11 mouse cellular contexts compared by ENCODE assay signal in genomic region chr14:25539493-25540116, GRCm38 (mm10).
DNase-seq lines count a peak whose midpoint lies in the region; ATAC-seq and TF ChIP-seq lines count a peak whose summit lies in the region.
"Had no signal": no experiment of that assay in that cellular context is flagged by ENCODE, and none has a peak within 500 bp of the region (broad histone marks: within the 10 kb centered on the region; RNA-seq: fewer than 3 reads in every experiment).

No protein-coding gene starts in this region.

- no peak overlapping the region for H3K4me3 ChIP-seq in gastrocnemius, adult 2 months
- no peak overlapping the region for H3K4me3 ChIP-seq in left cerebral cortex, adult 2 months
- H3K4me3 ChIP-seq in midbrain, embryonic 16.5 days (ENCODE audit: low read depth, low read length), result no peak overlapping the region
- H3K4me3 ChIP-seq in midbrain, embryonic 15.5 days, result no peak overlapping the region
- no peak overlapping the region for H3K4me3 ChIP-seq in midbrain, postnatal 0 days (ENCODE audit: low read depth, low read length)
- H3K4me3 ChIP-seq: stomach, embryonic 15.5 days had no signal

- 81% methylated on average over 10 of the region's 10 CpGs for WGBS in midbrain, embryonic 16.5 days
- WGBS in midbrain, embryonic 15.5 days, result 78% methylated on average over 10 of the region's 10 CpGs
- WGBS in midbrain, postnatal 0 days, result 78% methylated on average over 10 of the region's 10 CpGs

- peak; percentile 18; the same call in 1 of the 2 replicates for TF ChIP-seq CTCF in gastrocnemius, adult 2 months (IDR thresholded peaks at IDR 0.05)
- peak; percentile 10; the same call in 1 of the 2 replicates for TF ChIP-seq CTCF in left cerebral cortex, adult 2 months (IDR thresholded peaks at IDR 0.05)
- TF ChIP-seq CTCF in midbrain, postnatal 0 days (IDR thresholded peaks at IDR 0.05), result peak; percentile 43

- no peaks in the 10 kb centered on the region for H3K27me3 ChIP-seq in midbrain, embryonic 16.5 days (ENCODE audit: control insufficient read depth, insufficient read depth, low read depth, low read length)
- no peaks in the 10 kb centered on the region for H3K27me3 ChIP-seq in midbrain, embryonic 15.5 days (replicated peaks)
- H3K27me3 ChIP-seq in midbrain, postnatal 0 days (ENCODE audit: insufficient read depth, low read length), result no peaks in the 10 kb centered on the region
- H3K27me3 ChIP-seq: stomach, embryonic 15.5 days had no signal

- H3K4me1 ChIP-seq in midbrain, embryonic 16.5 days (ENCODE audit: control insufficient read depth, insufficient read depth, low read length), result peaks cover 8% of the 10 kb centered on the region
- peaks cover 14% of the 10 kb centered on the region; the same call in 1 of the 2 replicates for H3K4me1 ChIP-seq in midbrain, embryonic 15.5 days
- H3K4me1 ChIP-seq in midbrain, postnatal 0 days (ENCODE audit: insufficient read depth, low read length), result no peaks in the 10 kb centered on the region

- H3K4me2 ChIP-seq in midbrain, embryonic 16.5 days (ENCODE audit: low read length), result no peak overlapping the region
- H3K4me2 ChIP-seq in midbrain, embryonic 15.5 days, result no peak overlapping the region
- no peak overlapping the region for H3K4me2 ChIP-seq in midbrain, postnatal 0 days (ENCODE audit: low read depth, low read length, poor library complexity, severe bottlenecking)
- H3K4me2 ChIP-seq: stomach, embryonic 15.5 days had no signal

- no peak overlapping the region for H3K9ac ChIP-seq in midbrain, embryonic 16.5 days (ENCODE audit: low read depth, low read length)
- no peak overlapping the region for H3K9ac ChIP-seq in midbrain, embryonic 15.5 days
- H3K9ac ChIP-seq in midbrain, postnatal 0 days (replicated peaks; ENCODE audit: low read length, poor library complexity, severe bottlenecking), result no peak overlapping the region
- H3K9ac ChIP-seq: stomach, embryonic 15.5 days had no signal

- H3K36me3 ChIP-seq in midbrain, embryonic 16.5 days (ENCODE audit: control insufficient read depth, insufficient read depth, low read length), result no peaks in the 10 kb centered on the region
- H3K36me3 ChIP-seq in midbrain, embryonic 15.5 days (replicated peaks), result no peaks in the 10 kb centered on the region
- H3K36me3 ChIP-seq in midbrain, postnatal 0 days (ENCODE audit: insufficient read depth, low read length), result peaks cover 14% of the 10 kb centered on the region

- H3K9me3 ChIP-seq in midbrain, embryonic 16.5 days (replicated peaks; ENCODE audit: control insufficient read depth, low read length, poor library complexity, severe bottlenecking), result no peaks in the 10 kb centered on the region
- no peaks in the 10 kb centered on the region for H3K9me3 ChIP-seq in midbrain, embryonic 15.5 days
- no peaks in the 10 kb centered on the region for H3K9me3 ChIP-seq in midbrain, postnatal 0 days (ENCODE audit: low read length)
- H3K9me3 ChIP-seq: stomach, embryonic 15.5 days had no signal

- no peak for DNase-seq in gastrocnemius, adult 2 months
- DNase-seq in gastrocnemius, adult 18-20 months (ENCODE audit: low spot score), result no peak
- DNase-seq in left cerebral cortex, adult 2 months (ENCODE audit: extremely low spot score in 1 of 2, low spot score in 2 of 2), result no peak
- no peak for DNase-seq in left cerebral cortex, adult 8-10 months (ENCODE audit: low spot score in 2 of 2)
- no peak for DNase-seq in midbrain, postnatal 0 days (ENCODE audit: low spot score)
- DNase-seq: cerebellum, adult 9-10 months; right cerebral cortex, postnatal 4 days; thymus, postnatal 4 days had no signal

- H3K27ac ChIP-seq in gastrocnemius, adult 2 months, result peak overlapping the region; percentile 61; the same call in 1 of the 2 replicates
- no peak overlapping the region for H3K27ac ChIP-seq in left cerebral cortex, adult 2 months
- H3K27ac ChIP-seq in midbrain, embryonic 16.5 days (ENCODE audit: low read length), result peak overlapping the region; percentile 19; the same call in 1 of the 2 replicates
- H3K27ac ChIP-seq in midbrain, embryonic 15.5 days, result no peak overlapping the region
- no peak overlapping the region for H3K27ac ChIP-seq in midbrain, postnatal 0 days (ENCODE audit: low read depth, low read length)
- H3K27ac ChIP-seq: stomach, embryonic 15.5 days had no signal

- ATAC-seq in midbrain, embryonic 16.5 days, result no peak
- no peak for ATAC-seq in midbrain, embryonic 15.5 days (replicated peaks)
- 0 out of 2 replicates have a peak, but pooled peaks have one; percentile 36 for ATAC-seq in midbrain, postnatal 0 days (ENCODE audit: low FRiP score)

- intact Hi-C loops in gastrocnemius, adult 2 months (cut with DNase I), result no loop called here
- intact Hi-C loops in left cerebral cortex, adult 2 months (cut with DNase I), result no loop called here

Comparison
In these comparisons a context has a peak if more than half of its experiments do, and no peak if none do; other contexts are left out.
1. H3K27ac ChIP-seq: peak in gastrocnemius, adult 2 months (single experiment) and midbrain, embryonic 16.5 days (single experiment); none in left cerebral cortex, adult 2 months (single experiment), midbrain, embryonic 15.5 days (single experiment) and midbrain, postnatal 0 days (single experiment).
2. Peak in every context shown above with its lines, with median percentiles within 50 percentile points of each other: CTCF ChIP-seq.